Mouse (Mus musculus): ENCODE results near the gene Tusc2. TPM values are rescaled to one million over a fixed set of nuclear protein-coding genes. Genes with fewer than 3 reads are reported as not detected.

Tusc2 gene
- 38.8 and 49.7 TPM in 2 replicates for polyA plus RNA-seq (2012; rRNA removed)

DNA sequence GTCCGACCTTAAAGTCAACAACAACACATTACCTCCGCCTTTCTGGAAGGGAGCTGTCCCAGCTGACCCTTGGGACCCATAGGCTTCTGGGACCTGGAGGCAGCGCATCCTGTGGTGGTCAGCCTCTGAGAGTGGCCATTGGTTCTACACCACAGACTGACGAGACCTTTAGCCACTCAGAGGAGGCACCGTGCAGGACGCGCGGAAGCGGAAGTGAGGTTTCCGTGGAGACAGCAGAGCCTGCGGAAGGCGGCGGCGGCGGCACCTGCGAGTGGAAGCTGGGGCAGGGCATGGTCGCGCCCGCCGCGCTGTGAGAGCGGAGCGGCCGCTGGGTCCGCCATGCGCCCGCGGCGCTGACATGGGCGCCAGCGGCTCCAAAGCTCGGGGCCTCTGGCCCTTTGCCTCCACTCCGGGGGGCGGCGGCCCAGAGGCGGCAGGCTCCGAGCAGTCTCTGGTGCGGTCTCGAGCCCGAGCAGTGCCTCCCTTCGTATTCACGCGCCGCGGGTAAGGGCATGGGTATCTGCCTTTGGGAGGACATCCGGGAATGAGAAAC, at the start of gene Tusc2:
Gene Tusc2, plus strand, starts transcription at position 227 of the 553 bp plus-strand sequence.
- peaks cover 19% of the 10 kb centered on the region for H3K4me1 ChIP-seq (ENCODE audit: control insufficient read depth, insufficient read depth, insufficient read length, low read length)
- H3K4me3 ChIP-seq (ENCODE audit: low read depth, low read length), result peak within 1 kb of the TSS; percentile 90
- peaks cover 47% of the 10 kb centered on the region for H3K36me3 ChIP-seq (ENCODE audit: control insufficient read depth, insufficient read depth, low read length)
- H3K27ac ChIP-seq (ENCODE audit: insufficient read depth, low read depth, low read length), result peak within 1 kb of the TSS; percentile 50
- TF ChIP-seq CTCF (IDR thresholded peaks at IDR 0.05; ENCODE audit: extremely low read depth, insufficient read length, insufficient replicate concordance, low read depth, low read length) (no peak), POLR2A (IDR thresholded peaks at IDR 0.05; ENCODE audit: low read depth, low read length) (peak; percentile 69)
- WGBS, result under 1% methylated on average over 46 of the region's 46 CpGs
- no peaks in the 10 kb centered on the region for H3K27me3 ChIP-seq (ENCODE audit: control insufficient read depth, insufficient read depth, low read length)

- H3K27ac ChIP-seq (ENCODE audit: insufficient read depth, low read depth, low read length), result no peak overlapping the region
- no peaks in the 10 kb centered on the region for H3K27me3 ChIP-seq (ENCODE audit: control insufficient read depth, insufficient read depth, low read length)
- H3K4me1 ChIP-seq (ENCODE audit: control insufficient read depth, insufficient read depth, insufficient read length, low read length), result no peaks in the 10 kb centered on the region
- no peaks in the 10 kb centered on the region for H3K36me3 ChIP-seq (ENCODE audit: control insufficient read depth, insufficient read depth, low read length)
- WGBS, result 19% methylated on average over 14 of the region's 14 CpGs
- TF ChIP-seq POLR2A (IDR thresholded peaks at IDR 0.05; ENCODE audit: low read depth, low read length), result no peak
- peak; percentile 98 for TF ChIP-seq CTCF (IDR thresholded peaks at IDR 0.05; ENCODE audit: extremely low read depth, insufficient read length, insufficient replicate concordance, low read depth, low read length)
- H3K4me3 ChIP-seq (ENCODE audit: low read depth, low read length), result no peak overlapping the region
Measured at GRCm38 (mm10) chr9:107514303-107514955, 48.6 kb upstream of the Tusc2 start.

DNA sequence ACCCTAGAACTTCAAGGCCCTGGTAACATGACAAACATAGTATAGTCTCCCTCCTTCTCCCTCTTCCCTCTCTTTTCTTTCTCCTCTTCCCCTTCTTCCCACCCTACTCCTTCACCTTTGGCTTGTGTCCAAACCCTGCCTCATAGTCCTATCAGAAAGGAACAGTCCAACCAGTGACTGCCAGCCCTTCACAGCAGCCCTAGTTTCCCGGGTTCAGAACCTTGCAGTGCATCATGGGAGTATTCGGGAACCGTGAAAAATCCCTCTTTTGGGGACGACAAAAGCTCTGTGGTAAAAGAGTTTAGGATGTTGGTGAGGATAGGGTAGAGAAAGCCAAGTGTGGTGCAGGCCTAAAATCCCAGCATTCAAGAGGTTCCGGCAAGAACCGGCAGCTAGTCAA, 42.7 kb upstream of the Tusc2 start:
- Histone ChIP-seq H3K36me3 (ENCODE audit: control insufficient read depth, insufficient read depth, low read length) (no peaks in the 10 kb centered on the region), H3K4me1 (ENCODE audit: control insufficient read depth, insufficient read depth, insufficient read length, low read length) (peaks cover 16% of the 10 kb centered on the region), H3K27me3 (ENCODE audit: control insufficient read depth, insufficient read depth, low read length) (no peaks in the 10 kb centered on the region), H3K4me3 (ENCODE audit: low read depth, low read length) (no peak overlapping the region), H3K27ac (ENCODE audit: insufficient read depth, low read depth, low read length) (no peak overlapping the region)
- WGBS, result 70% methylated on average over 6 of the region's 6 CpGs
- TF ChIP-seq CTCF (IDR thresholded peaks at IDR 0.05; ENCODE audit: extremely low read depth, insufficient read length, insufficient replicate concordance, low read depth, low read length), result no peak
- TF ChIP-seq POLR2A (IDR thresholded peaks at IDR 0.05; ENCODE audit: low read depth, low read length), result no peak

DNA sequence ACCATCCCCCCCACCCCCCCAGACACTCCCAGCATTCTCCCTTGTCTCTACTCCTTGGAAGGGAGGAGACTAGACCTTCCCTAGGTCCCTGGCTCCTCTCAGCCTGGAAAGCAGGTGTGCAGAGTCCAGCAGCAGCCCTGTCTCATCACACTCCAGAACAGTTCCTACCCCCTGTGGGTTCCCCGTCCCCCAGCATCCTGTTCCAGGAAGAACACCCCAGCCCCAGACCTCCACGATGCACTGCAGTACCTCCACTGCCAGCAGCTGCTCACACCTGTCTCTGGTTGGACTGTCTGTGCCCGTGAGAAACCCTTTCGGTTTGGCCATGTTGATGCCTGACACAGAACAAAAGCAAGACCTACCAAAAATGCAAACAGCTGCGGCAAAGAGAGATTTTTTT, 41.9 kb upstream of the Tusc2 start:
- Histone ChIP-seq H3K36me3 (ENCODE audit: control insufficient read depth, insufficient read depth, low read length) (no peaks in the 10 kb centered on the region), H3K4me3 (ENCODE audit: low read depth, low read length) (no peak overlapping the region), H3K27me3 (ENCODE audit: control insufficient read depth, insufficient read depth, low read length) (0 out of 2 replicates have a peak, but pooled peaks cover under 1% of the 10 kb centered on the region), H3K27ac (ENCODE audit: insufficient read depth, low read depth, low read length) (no peak overlapping the region), H3K4me1 (ENCODE audit: control insufficient read depth, insufficient read depth, insufficient read length, low read length) (peaks cover 17% of the 10 kb centered on the region)
- WGBS, result 48% methylated on average over 5 of the region's 5 CpGs
- no peak for TF ChIP-seq POLR2A (IDR thresholded peaks at IDR 0.05; ENCODE audit: low read depth, low read length)
- TF ChIP-seq CTCF (IDR thresholded peaks at IDR 0.05; ENCODE audit: extremely low read depth, insufficient read length, insufficient replicate concordance, low read depth, low read length), result no peak

DNA sequence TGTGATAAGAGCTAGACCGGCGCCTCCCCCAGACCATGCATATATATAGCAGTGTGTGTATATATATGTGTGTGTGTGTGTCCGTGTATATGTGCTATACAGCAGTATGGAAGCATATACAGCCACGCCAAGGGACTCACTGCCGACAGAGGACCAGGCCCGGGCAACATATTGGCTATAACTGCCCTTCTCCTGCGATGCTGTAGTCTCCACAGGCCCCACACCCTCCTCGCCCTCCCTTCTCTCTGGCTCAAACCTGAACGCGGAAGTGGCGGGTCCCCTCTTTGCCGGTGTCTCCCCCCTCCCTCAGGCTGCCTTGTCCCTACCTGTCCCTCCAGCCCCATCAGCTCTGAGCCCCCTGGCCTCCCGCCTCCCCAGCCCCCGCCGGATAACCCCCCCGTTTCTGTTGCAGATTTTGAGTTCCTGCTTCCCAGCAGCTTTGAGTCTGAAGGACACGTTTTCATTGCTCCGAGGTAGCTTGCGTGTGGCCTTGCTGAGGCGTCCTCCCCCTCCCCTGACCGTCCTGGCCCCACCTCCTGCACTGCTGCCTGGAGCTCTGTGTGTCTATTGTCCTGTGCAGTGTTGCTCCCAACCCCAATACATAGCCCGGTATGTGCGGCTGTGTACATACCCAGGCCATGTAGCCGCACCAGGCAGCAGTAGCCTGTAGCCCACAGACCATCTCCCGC, 41.2 kb upstream of the Tusc2 start:
- Histone ChIP-seq H3K27me3 (ENCODE audit: control insufficient read depth, insufficient read depth, low read length) (peaks cover 6% of the 10 kb centered on the region), H3K4me3 (ENCODE audit: low read depth, low read length) (peak overlapping the region; percentile 10), H3K27ac (ENCODE audit: insufficient read depth, low read depth, low read length) (no peak overlapping the region), H3K4me1 (ENCODE audit: control insufficient read depth, insufficient read depth, insufficient read length, low read length) (peaks cover 24% of the 10 kb centered on the region), H3K36me3 (ENCODE audit: control insufficient read depth, insufficient read depth, low read length) (no peaks in the 10 kb centered on the region)
- no peak for TF ChIP-seq CTCF (IDR thresholded peaks at IDR 0.05; ENCODE audit: extremely low read depth, insufficient read length, insufficient replicate concordance, low read depth, low read length)
- TF ChIP-seq POLR2A (IDR thresholded peaks at IDR 0.05; ENCODE audit: low read depth, low read length), result no peak
- 18% methylated on average over 25 of the region's 25 CpGs for WGBS

GRCm38 (mm10) chr9:107522400-107522711, 40.7 kb upstream of the Tusc2 start:
- 7% methylated on average over 2 of the region's 2 CpGs for WGBS
- Histone ChIP-seq H3K27me3 (ENCODE audit: control insufficient read depth, insufficient read depth, low read length) (peaks cover 11% of the 10 kb centered on the region), H3K4me1 (ENCODE audit: control insufficient read depth, insufficient read depth, insufficient read length, low read length) (peaks cover 27% of the 10 kb centered on the region), H3K27ac (ENCODE audit: insufficient read depth, low read depth, low read length) (no peak overlapping the region), H3K36me3 (ENCODE audit: control insufficient read depth, insufficient read depth, low read length) (no peaks in the 10 kb centered on the region), H3K4me3 (ENCODE audit: low read depth, low read length) (no peak overlapping the region)
- TF ChIP-seq CTCF (IDR thresholded peaks at IDR 0.05; ENCODE audit: extremely low read depth, insufficient read length, insufficient replicate concordance, low read depth, low read length) (no peak), POLR2A (IDR thresholded peaks at IDR 0.05; ENCODE audit: low read depth, low read length) (no peak)

All from small intestine, adult 2 months (tissue).